Mouse (Mus musculus): ENCODE measurements around the gene Atp2c2. TPM values are rescaled to one million over a fixed set of nuclear protein-coding genes. Genes with fewer than 3 reads are reported as not detected.

The Atp2c2 gene
- 3.1 and 3.6 TPM in 2 replicates for polyA plus RNA-seq (2014; fragmentation: Nextera tagmentation; extraction: Ambion mirVana)

- ATAC-seq (replicated peaks; ENCODE audit: low FRiP score, low TSS enrichment, low read depth) = peak; percentile 74
- peaks cover 6% of the 10 kb centered on the region; the same call in 1 of the 2 replicates for H3K4me1 ChIP-seq (replicated peaks; ENCODE audit: control insufficient read depth, insufficient read depth, low read length)
- no peak within 1 kb of the TSS for H3K27ac ChIP-seq (ENCODE audit: low read depth)
- H3K4me2 ChIP-seq (ENCODE audit: low read length) = peak within 1 kb of the TSS; percentile 41
- WGBS = 3% methylated on average over 26 of the region's 26 CpGs
- H3K4me3 ChIP-seq (ENCODE audit: low read depth, low read length) = peak within 1 kb of the TSS; percentile 12
- no peaks in the 10 kb centered on the region for H3K9me3 ChIP-seq (ENCODE audit: control insufficient read depth, low read length)
- H3K27me3 ChIP-seq (replicated peaks; ENCODE audit: control insufficient read depth, insufficient read depth, low read length) = peaks cover 35% of the 10 kb centered on the region
- no peak within 1 kb of the TSS for H3K9ac ChIP-seq (ENCODE audit: low read length)
- peak; percentile 76 for DNase-seq (ENCODE audit: low spot score)
- no peaks in the 10 kb centered on the region for H3K36me3 ChIP-seq (ENCODE audit: control insufficient read depth, insufficient read depth, low read length)
Measured at GRCm38 (mm10) chr8:119699549-119700134, at the start of gene Atp2c2. Gene Atp2c2 (plus strand): TSS chr8:119700009.

- Histone ChIP-seq H3K9me3 (ENCODE audit: control insufficient read depth, low read length) (no peaks in the 10 kb centered on the region), H3K9ac (ENCODE audit: low read length) (no peak overlapping the region), H3K4me3 (ENCODE audit: low read depth, low read length) (no peak overlapping the region), H3K36me3 (ENCODE audit: control insufficient read depth, insufficient read depth, low read length) (no peaks in the 10 kb centered on the region), H3K27me3 (replicated peaks; ENCODE audit: control insufficient read depth, insufficient read depth, low read length) (no peaks in the 10 kb centered on the region), H3K27ac (ENCODE audit: low read depth) (no peak overlapping the region), H3K4me2 (ENCODE audit: low read length) (no peak overlapping the region), H3K4me1 (replicated peaks; ENCODE audit: control insufficient read depth, insufficient read depth, low read length) (0 out of 2 replicates have a peak, but pooled peaks cover 6% of the 10 kb centered on the region)
- DNase-seq (ENCODE audit: low spot score) = no peak
- WGBS = 6% methylated on average over 2 of the region's 2 CpGs
- no peak for ATAC-seq (replicated peaks; ENCODE audit: low FRiP score, low TSS enrichment, low read depth)
Measured at GRCm38 (mm10) chr8:119651324-119651723, 48.5 kb upstream of the Atp2c2 start.

DNA sequence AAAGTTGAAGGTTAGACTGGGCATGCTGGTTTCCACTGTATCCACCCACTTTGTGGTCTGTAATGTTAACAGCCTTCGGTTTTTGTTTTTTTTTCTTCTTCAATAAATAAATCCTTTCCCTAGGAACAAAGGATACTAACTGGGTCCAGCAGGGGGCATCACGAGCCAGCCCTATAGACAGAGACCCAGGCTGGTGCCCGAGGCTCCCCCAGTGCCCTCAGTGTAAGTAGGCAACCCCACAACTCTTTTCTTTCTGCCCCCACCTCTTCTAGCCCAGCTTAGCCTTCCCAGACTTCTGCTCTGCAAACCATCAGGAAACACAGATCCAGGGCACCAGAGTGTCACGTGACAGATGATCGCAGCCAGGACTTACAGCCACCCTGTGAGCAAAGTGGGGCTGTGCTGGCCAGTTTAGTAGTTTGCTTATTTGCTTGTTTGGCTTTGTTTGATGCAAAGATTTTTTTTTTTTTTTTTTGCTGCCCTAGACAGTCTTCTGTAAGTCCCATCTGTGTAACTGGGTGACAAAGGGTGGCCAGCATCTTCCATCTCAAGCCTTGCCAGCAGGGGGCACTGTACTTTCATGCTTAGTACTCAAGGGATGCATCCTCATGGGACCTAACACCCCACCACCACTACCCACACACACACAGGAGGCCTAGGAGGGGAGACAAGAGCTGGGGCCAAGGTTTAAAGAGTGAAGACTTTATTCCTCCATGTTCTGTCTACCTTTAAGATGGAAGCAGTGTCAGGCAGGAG lies 42.9 kb upstream of the Atp2c2 start:
- Histone ChIP-seq H3K9ac (ENCODE audit: low read length) (0 out of 2 replicates have a peak overlapping the region, but pooled peaks have one; percentile 7), H3K4me3 (ENCODE audit: low read depth, low read length) (no peak overlapping the region), H3K27me3 (replicated peaks; ENCODE audit: control insufficient read depth, insufficient read depth, low read length) (no peaks in the 10 kb centered on the region), H3K4me2 (ENCODE audit: low read length) (no peak overlapping the region), H3K27ac (ENCODE audit: low read depth) (no peak overlapping the region), H3K36me3 (ENCODE audit: control insufficient read depth, insufficient read depth, low read length) (no peaks in the 10 kb centered on the region), H3K4me1 (replicated peaks; ENCODE audit: control insufficient read depth, insufficient read depth, low read length) (peaks cover 11% of the 10 kb centered on the region; the same call in 1 of the 2 replicates), H3K9me3 (ENCODE audit: control insufficient read depth, low read length) (no peaks in the 10 kb centered on the region)
- DNase-seq (ENCODE audit: low spot score) = no peak
- 34% methylated on average over 5 of the region's 5 CpGs for WGBS
- ATAC-seq (replicated peaks; ENCODE audit: low FRiP score, low TSS enrichment, low read depth) = 0 out of 2 replicates have a peak, but pooled peaks have one; percentile 36

- Histone ChIP-seq H3K9me3 (ENCODE audit: control insufficient read depth, low read length) (no peaks in the 10 kb centered on the region), H3K27ac (ENCODE audit: low read depth) (no peak overlapping the region), H3K4me1 (replicated peaks; ENCODE audit: control insufficient read depth, insufficient read depth, low read length) (peaks cover 19% of the 10 kb centered on the region), H3K36me3 (ENCODE audit: control insufficient read depth, insufficient read depth, low read length) (no peaks in the 10 kb centered on the region), H3K27me3 (replicated peaks; ENCODE audit: control insufficient read depth, insufficient read depth, low read length) (no peaks in the 10 kb centered on the region), H3K4me3 (ENCODE audit: low read depth, low read length) (no peak overlapping the region), H3K9ac (ENCODE audit: low read length) (no peak overlapping the region), H3K4me2 (ENCODE audit: low read length) (no peak overlapping the region)
- DNase-seq (ENCODE audit: low spot score) = peak; percentile 69
- ATAC-seq (replicated peaks; ENCODE audit: low FRiP score, low TSS enrichment, low read depth) = 0 out of 2 replicates have a peak, but pooled peaks have one; percentile 28
- WGBS = 12% methylated on average over 9 of the region's 9 CpGs
Measured at GRCm38 (mm10) chr8:119661081-119661480, 38.7 kb upstream of the Atp2c2 start.

- H3K4me1 ChIP-seq (replicated peaks; ENCODE audit: control insufficient read depth, insufficient read depth, low read length) = peaks cover 19% of the 10 kb centered on the region
- no peak overlapping the region for H3K4me3 ChIP-seq (ENCODE audit: low read depth, low read length)
- H3K4me2 ChIP-seq (ENCODE audit: low read length) = no peak overlapping the region
- H3K9ac ChIP-seq (ENCODE audit: low read length) = no peak overlapping the region
- ATAC-seq (replicated peaks; ENCODE audit: low FRiP score, low TSS enrichment, low read depth) (no peak), DNase-seq (ENCODE audit: low spot score) (no peak)
- H3K9me3 ChIP-seq (ENCODE audit: control insufficient read depth, low read length) = no peaks in the 10 kb centered on the region
- WGBS = 80% methylated on average over 6 of the region's 6 CpGs
- no peaks in the 10 kb centered on the region for H3K36me3 ChIP-seq (ENCODE audit: control insufficient read depth, insufficient read depth, low read length)
- no peaks in the 10 kb centered on the region for H3K27me3 ChIP-seq (replicated peaks; ENCODE audit: control insufficient read depth, insufficient read depth, low read length)
- no peak overlapping the region for H3K27ac ChIP-seq (ENCODE audit: low read depth)
Measured at GRCm38 (mm10) chr8:119661892-119662291, 37.9 kb upstream of the Atp2c2 start.

- no peak overlapping the region for H3K4me3 ChIP-seq (ENCODE audit: low read depth, low read length)
- no peak overlapping the region for H3K27ac ChIP-seq (ENCODE audit: low read depth)
- H3K9me3 ChIP-seq (ENCODE audit: control insufficient read depth, low read length) = no peaks in the 10 kb centered on the region
- no peaks in the 10 kb centered on the region for H3K36me3 ChIP-seq (ENCODE audit: control insufficient read depth, insufficient read depth, low read length)
- 67% methylated on average over 11 of the region's 11 CpGs for WGBS
- H3K9ac ChIP-seq (ENCODE audit: low read length) = no peak overlapping the region
- H3K4me1 ChIP-seq (replicated peaks; ENCODE audit: control insufficient read depth, insufficient read depth, low read length) = peaks cover 19% of the 10 kb centered on the region
- H3K27me3 ChIP-seq (replicated peaks; ENCODE audit: control insufficient read depth, insufficient read depth, low read length) = no peaks in the 10 kb centered on the region
- ATAC-seq (replicated peaks; ENCODE audit: low FRiP score, low TSS enrichment, low read depth) (no peak), DNase-seq (ENCODE audit: low spot score) (no peak)
- H3K4me2 ChIP-seq (ENCODE audit: low read length) = no peak overlapping the region
Measured at GRCm38 (mm10) chr8:119663440-119663839, 36.4 kb upstream of the Atp2c2 start.

- Histone ChIP-seq H3K4me2 (ENCODE audit: low read length) (no peak overlapping the region), H3K4me1 (replicated peaks; ENCODE audit: control insufficient read depth, insufficient read depth, low read length) (peaks cover 21% of the 10 kb centered on the region), H3K9me3 (ENCODE audit: control insufficient read depth, low read length) (no peaks in the 10 kb centered on the region), H3K27me3 (replicated peaks; ENCODE audit: control insufficient read depth, insufficient read depth, low read length) (no peaks in the 10 kb centered on the region), H3K27ac (ENCODE audit: low read depth) (no peak overlapping the region), H3K9ac (ENCODE audit: low read length) (no peak overlapping the region), H3K4me3 (ENCODE audit: low read depth, low read length) (no peak overlapping the region), H3K36me3 (ENCODE audit: control insufficient read depth, insufficient read depth, low read length) (no peaks in the 10 kb centered on the region)
- 59% methylated on average over 6 of the region's 6 CpGs for WGBS
- no peak for DNase-seq (ENCODE audit: low spot score)
- ATAC-seq (replicated peaks; ENCODE audit: low FRiP score, low TSS enrichment, low read depth) = no peak
Measured at GRCm38 (mm10) chr8:119665270-119665669, 34.5 kb upstream of the Atp2c2 start.

DNA sequence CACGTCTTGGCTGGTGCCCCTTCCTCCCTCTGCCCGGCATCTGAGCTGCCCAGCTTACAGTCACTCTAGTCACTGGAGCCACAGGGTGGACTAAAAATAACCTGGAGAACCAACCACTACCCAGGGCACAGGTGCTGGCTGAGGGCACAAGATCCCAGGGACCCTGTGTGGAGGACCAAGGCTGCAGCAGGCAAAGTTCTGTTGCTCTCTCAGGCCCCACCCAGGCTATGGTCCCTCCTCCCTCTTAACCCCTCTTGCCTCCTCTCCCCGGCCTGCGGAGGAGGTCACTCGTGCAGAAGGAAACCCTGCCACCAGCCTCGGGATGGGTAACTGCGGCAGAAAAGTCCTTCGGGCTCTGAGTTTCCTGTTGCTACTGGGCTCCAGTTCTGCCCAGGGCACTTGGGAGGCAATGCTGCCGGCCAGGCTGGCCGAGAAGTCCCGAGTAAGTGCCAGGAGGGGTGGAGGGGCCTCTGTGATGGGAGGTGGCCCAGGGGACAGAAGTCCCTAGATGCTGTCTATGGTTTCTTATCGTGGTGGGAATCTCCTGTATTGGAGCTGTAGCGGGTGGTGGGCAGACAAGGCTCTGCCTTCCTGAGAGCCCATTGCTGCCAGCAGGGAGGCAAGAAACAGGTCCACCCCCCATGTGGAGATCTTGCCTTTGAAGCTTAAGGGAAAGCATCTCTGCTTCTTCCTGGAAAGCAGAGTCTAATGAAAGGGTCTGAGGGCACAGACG lies 33.4 kb upstream of the Atp2c2 start, which contains the start of gene Wfdc1:
Wfdc1 (plus strand) TSS at position 147 of the 733 bp plus-strand sequence.
- H3K4me3 ChIP-seq (ENCODE audit: low read depth, low read length) = no peak within 1 kb of the TSS

More for the DNA sequence above, 33.4 kb upstream of the Atp2c2 start, which contains the start of gene Wfdc1:
- Histone ChIP-seq H3K27me3 (replicated peaks; ENCODE audit: control insufficient read depth, insufficient read depth, low read length) (no peaks in the 10 kb centered on the region), H3K27ac (ENCODE audit: low read depth) (no peak within 1 kb of the TSS), H3K9me3 (ENCODE audit: control insufficient read depth, low read length) (no peaks in the 10 kb centered on the region), H3K36me3 (ENCODE audit: control insufficient read depth, insufficient read depth, low read length) (no peaks in the 10 kb centered on the region), H3K9ac (ENCODE audit: low read length) (no peak within 1 kb of the TSS), H3K4me2 (ENCODE audit: low read length) (peak within 1 kb of the TSS; percentile 12), H3K4me1 (replicated peaks; ENCODE audit: control insufficient read depth, insufficient read depth, low read length) (peaks cover 20% of the 10 kb centered on the region)
- WGBS = 26% methylated on average over 14 of the region's 14 CpGs
- no peak for DNase-seq (ENCODE audit: low spot score)
- ATAC-seq (replicated peaks; ENCODE audit: low FRiP score, low TSS enrichment, low read depth) = no peak
